In genomic region chr7:84148896-84149295, GRCm38 (mm10) we compare ENCODE assay signal across 8 mouse cellular contexts. TPM values are rescaled to one million over a fixed set of nuclear protein-coding genes. Genes with fewer than 3 reads are reported as not detected.
DNase-seq lines count a peak whose midpoint lies in the region; ATAC-seq and TF ChIP-seq lines count a peak whose summit lies in the region.
"Had no signal": no experiment of that assay in that cellular context is flagged by ENCODE, and none has a peak within 500 bp of the region (broad histone marks: within the 10 kb centered on the region; RNA-seq: fewer than 3 reads in every experiment).

No protein-coding gene starts in this region.

- no peaks in the 10 kb centered on the region for H3K9me3 ChIP-seq in lung, embryonic 16.5 days (ENCODE audit: control insufficient read depth, low read length)
- no peaks in the 10 kb centered on the region for H3K9me3 ChIP-seq in forebrain, embryonic 13.5 days (replicated peaks)
- no peaks in the 10 kb centered on the region for H3K9me3 ChIP-seq in hindbrain, embryonic 15.5 days
- H3K9me3 ChIP-seq in neural tube, embryonic 13.5 days = no peaks in the 10 kb centered on the region
- H3K9me3 ChIP-seq: limb, embryonic 12.5 days had no signal

- no peak overlapping the region for H3K9ac ChIP-seq in lung, embryonic 16.5 days (ENCODE audit: low read length)
- no peak overlapping the region for H3K9ac ChIP-seq in forebrain, embryonic 13.5 days
- no peak overlapping the region for H3K9ac ChIP-seq in hindbrain, embryonic 15.5 days
- no peak overlapping the region for H3K9ac ChIP-seq in neural tube, embryonic 13.5 days
- H3K9ac ChIP-seq: limb, embryonic 12.5 days had no signal

- H3K27me3 ChIP-seq in lung, embryonic 16.5 days (ENCODE audit: control insufficient read depth, insufficient read depth, low read depth, low read length) = no peaks in the 10 kb centered on the region
- no peaks in the 10 kb centered on the region for H3K27me3 ChIP-seq in forebrain, embryonic 13.5 days
- no peaks in the 10 kb centered on the region for H3K27me3 ChIP-seq in hindbrain, embryonic 15.5 days
- H3K27me3 ChIP-seq in neural tube, embryonic 13.5 days = no peaks in the 10 kb centered on the region
- H3K27me3 ChIP-seq: limb, embryonic 12.5 days had no signal

- H3K4me2 ChIP-seq in lung, embryonic 16.5 days (ENCODE audit: low read depth, low read length) = peak overlapping the region; percentile 6
- H3K4me2 ChIP-seq in forebrain, embryonic 13.5 days = peak overlapping the region; percentile 95
- peak overlapping the region; percentile 97 for H3K4me2 ChIP-seq in hindbrain, embryonic 15.5 days
- peak overlapping the region; percentile 95 for H3K4me2 ChIP-seq in neural tube, embryonic 13.5 days

- DNase-seq in lung, adult 2 months = no peak
- DNase-seq in cerebellum, postnatal 4 days (ENCODE audit: low spot score in 2 of 2) = no peak
- no peak for DNase-seq in embryo, embryonic 10.5 days (ENCODE audit: low spot score)

- no peak for TF ChIP-seq POLR2A in lung, adult 2 months (IDR thresholded peaks at IDR 0.05; ENCODE audit: borderline replicate concordance, extremely low read depth, low read depth, low read length)

- WGBS in lung, embryonic 16.5 days = 78% methylated on average over 3 of the region's 3 CpGs
- 57% methylated on average over 3 of the region's 3 CpGs for WGBS in lung, adult 2 months
- 84% methylated on average over 3 of the region's 3 CpGs for WGBS in forebrain, embryonic 13.5 days
- 82% methylated on average over 3 of the region's 3 CpGs for WGBS in hindbrain, embryonic 15.5 days
- 85% methylated on average over 3 of the region's 3 CpGs for WGBS in neural tube, embryonic 13.5 days

- peaks cover 40% of the 10 kb centered on the region for H3K4me1 ChIP-seq in lung, embryonic 16.5 days (replicated peaks; ENCODE audit: control insufficient read depth, insufficient read depth, low read length)
- H3K4me1 ChIP-seq in lung, adult 2 months (ENCODE audit: control insufficient read depth, insufficient read depth, low read length) = peaks cover 31% of the 10 kb centered on the region
- H3K4me1 ChIP-seq in forebrain, embryonic 13.5 days = peaks cover 72% of the 10 kb centered on the region
- H3K4me1 ChIP-seq in hindbrain, embryonic 15.5 days (replicated peaks) = peaks cover 66% of the 10 kb centered on the region
- H3K4me1 ChIP-seq in neural tube, embryonic 13.5 days (replicated peaks) = peaks cover 75% of the 10 kb centered on the region

- H3K36me3 ChIP-seq in lung, embryonic 16.5 days (ENCODE audit: control insufficient read depth, insufficient read depth, low read length) = no peaks in the 10 kb centered on the region
- H3K36me3 ChIP-seq in forebrain, embryonic 13.5 days (ENCODE audit: poor library complexity, severe bottlenecking) = no peaks in the 10 kb centered on the region
- no peaks in the 10 kb centered on the region for H3K36me3 ChIP-seq in hindbrain, embryonic 15.5 days
- peaks cover 8% of the 10 kb centered on the region; the same call in 1 of the 2 replicates for H3K36me3 ChIP-seq in neural tube, embryonic 13.5 days

- ATAC-seq in lung, embryonic 16.5 days (ENCODE audit: low read depth) = no peak
- ATAC-seq in forebrain, embryonic 13.5 days = no peak
- no peak for ATAC-seq in hindbrain, embryonic 15.5 days (ENCODE audit: low FRiP score, low read depth)
- no peak for ATAC-seq in neural tube, embryonic 13.5 days (ENCODE audit: low read depth)

- H3K4me3 ChIP-seq in lung, embryonic 16.5 days (ENCODE audit: low read length) = peak overlapping the region; percentile 11; the same call in 1 of the 2 replicates
- H3K4me3 ChIP-seq in lung, adult 2 months (replicated peaks; ENCODE audit: extremely low read depth, low read depth, low read length) = no peak overlapping the region
- H3K4me3 ChIP-seq in forebrain, embryonic 13.5 days = 0 out of 2 replicates have a peak overlapping the region, but pooled peaks have one; percentile 7
- H3K4me3 ChIP-seq in hindbrain, embryonic 15.5 days = no peak overlapping the region
- H3K4me3 ChIP-seq in neural tube, embryonic 13.5 days = no peak overlapping the region

- no peak overlapping the region for H3K27ac ChIP-seq in lung, embryonic 16.5 days (ENCODE audit: low read length)
- H3K27ac ChIP-seq in forebrain, embryonic 13.5 days = no peak overlapping the region
- no peak overlapping the region for H3K27ac ChIP-seq in hindbrain, embryonic 15.5 days (replicated peaks)
- H3K27ac ChIP-seq in neural tube, embryonic 13.5 days (replicated peaks) = no peak overlapping the region
- H3K27ac ChIP-seq: limb, embryonic 12.5 days had no signal

- TF ChIP-seq CTCF in lung, adult 2 months (IDR thresholded peaks at IDR 0.05; ENCODE audit: insufficient read depth, low read length) = no peak

RNA-seq across cellular contexts. Expression of gene Abhd17c, which starts 2.8 kb away (rescaled TPM):
- polyA plus RNA-seq in lung, embryonic 16.5 days (2015; fragmentation: Nextera tagmentation; extraction: Ambion mirVana) = 9.4 and 9.8 TPM in 2 replicates
- 92.8 and 98.3 TPM in 2 replicates for polyA plus RNA-seq in lung, adult 2 months (2012; rRNA removed)
- 13.2 and 15.6 TPM in 2 replicates for polyA plus RNA-seq in forebrain, embryonic 13.5 days (2015; fragmentation: Nextera tagmentation; extraction: Ambion mirVana)
- 70.6 and 76.6 TPM in 2 replicates for polyA plus RNA-seq in hindbrain, embryonic 15.5 days (2015; fragmentation: Nextera tagmentation; extraction: Ambion mirVana)
- 55.8 and 62.5 TPM in 2 replicates for polyA plus RNA-seq in neural tube, embryonic 13.5 days (2015; fragmentation: Nextera tagmentation; extraction: Ambion mirVana)

Comparison
In these comparisons a context has a peak if more than half of its experiments do, and no peak if none do; other contexts are left out.
1. H3K4me3 ChIP-seq: peak in lung, embryonic 16.5 days (single experiment) and forebrain, embryonic 13.5 days (single experiment); none in lung, adult 2 months (single experiment), hindbrain, embryonic 15.5 days (single experiment) and neural tube, embryonic 13.5 days (single experiment).
2. H3K4me2 ChIP-seq: peak in every context shown above with its lines; median percentile 97 in hindbrain, embryonic 15.5 days; 95 in forebrain, embryonic 13.5 days; 95 in neural tube, embryonic 13.5 days; 6 in lung, embryonic 16.5 days.